Mouse (Mus musculus): ENCODE measurements at regions not wholly inside any gene's neighbourhood (a gene's known extent, or its start where the extent isn't known, plus 50 kb on each side); places are given as distances from the start of the nearest gene placed in this dataset.

- no peak for DNase-seq (ENCODE audit: low read depth, low spot score)
Measured at GRCm38 (mm10) chr6:147964739-147965138, 82.3 kb upstream of the Far2 start.

- no peak for DNase-seq (ENCODE audit: low read depth, low spot score)
Measured at GRCm38 (mm10) chr6:147970162-147970608, 76.9 kb upstream of the Far2 start.

GRCm38 (mm10) chr6:147972552-147972951, 74.5 kb upstream of the Far2 start:
- DNase-seq (ENCODE audit: low read depth, low spot score): no peak

DNA sequence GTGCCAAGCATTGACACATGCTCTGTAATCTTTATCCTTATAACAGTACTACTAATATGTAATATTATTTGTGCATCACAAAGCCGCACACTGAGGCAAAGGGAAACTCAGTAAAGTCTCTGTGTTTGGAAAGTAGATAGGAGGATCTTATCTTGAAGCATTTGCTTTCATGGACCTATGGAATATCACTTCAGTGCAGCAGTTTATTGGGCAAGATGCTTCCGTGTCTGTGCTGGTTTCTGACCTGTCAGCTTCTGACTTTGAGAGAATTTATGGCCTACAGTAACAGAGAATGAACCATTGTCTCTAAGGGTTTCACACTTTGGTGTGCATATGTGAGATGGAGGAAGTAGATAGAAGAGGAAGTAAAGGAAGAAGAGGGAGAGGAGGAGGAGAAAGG, 74.0 kb upstream of the Far2 start:
- DNase-seq (ENCODE audit: low read depth, low spot score): no peak

DNA sequence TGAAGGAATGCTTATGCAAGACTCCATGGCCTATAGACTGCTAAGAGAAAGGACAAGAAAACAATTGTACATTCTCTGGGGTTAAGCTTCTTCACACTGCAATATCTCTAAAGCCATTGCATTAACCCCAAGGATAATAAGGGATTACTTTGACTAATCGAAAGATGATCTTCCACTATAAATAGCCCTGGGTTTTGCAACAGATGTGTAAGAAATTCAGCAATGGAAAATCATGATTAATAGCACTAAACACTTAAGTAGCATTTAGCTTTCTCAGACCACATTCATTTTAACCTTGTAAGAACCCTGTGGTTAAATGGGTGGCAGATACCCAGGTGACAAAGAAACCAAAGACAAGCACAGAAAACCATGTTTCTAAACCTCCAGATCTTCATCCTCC, 71.1 kb upstream of the Far2 start:
- no peak for DNase-seq (ENCODE audit: low read depth, low spot score)

GRCm38 (mm10) chr6:147989381-147989780, 57.7 kb upstream of the Far2 start:
- no peak for DNase-seq (ENCODE audit: low read depth, low spot score)

Measured in ZHBTc4 (cell line).